Mouse (Mus musculus): Measurements from ENCODE around the gene Gm11127.
A peak's percentile ranks its signal among the peaks of the same experiment; 100 is the strongest.
"Not testable (repeated sequence)": the region's sequence is repeated elsewhere in the genome, so short reads cannot be mapped to it uniquely, and the experiment has no call there.

- peak; percentile 49; the same call in 1 of the 2 replicates for TF ChIP-seq NELFE (IDR thresholded peaks at IDR 0.05; ENCODE audit: low read depth, low read length)
- TF ChIP-seq USF2 (IDR thresholded peaks at IDR 0.05; ENCODE audit: borderline replicate concordance in 1 of 2, insufficient read depth in 1 of 2, low read depth in 1 of 2, low read length in 2 of 2); EP300 (IDR thresholded peaks at IDR 0.05; ENCODE audit: low read depth in 1 of 2, low read length in 2 of 2); E2F4 (IDR thresholded peaks at IDR 0.05; ENCODE audit: borderline replicate concordance, low read depth, low read length); CTCF (IDR thresholded peaks at IDR 0.05 in 2 of 3, conservative IDR thresholded peaks at IDR 0.05 in 1 of 3; ENCODE audit: control insufficient read depth in 1 of 3, insufficient read depth in 1 of 3, low read depth in 2 of 3, low read length in 3 of 3, poor library complexity in 1 of 3, severe bottlenecking in 1 of 3); RAD21 (IDR thresholded peaks at IDR 0.05; ENCODE audit: low read depth, low read length); ZC3H11A (IDR thresholded peaks at IDR 0.05; ENCODE audit: low read depth, low read length); UBTF (IDR thresholded peaks at IDR 0.05; ENCODE audit: borderline replicate concordance, insufficient read depth, low read depth, low read length): not testable (repeated sequence)
- TF ChIP-seq MXI1 (IDR thresholded peaks at IDR 0.05; ENCODE audit: low read depth, low read length) = peak; percentile 80
- 0 out of 2 replicates have a peak, but pooled peaks have one; percentile 42 for TF ChIP-seq MAX (IDR thresholded peaks at IDR 0.05; ENCODE audit: low read length)
Observed at GRCm38 (mm10) chr17:36032351-36032875, 25.8 kb downstream of the Gm11127 start, which contains the start of gene H2-T23.
